Mouse (Mus musculus) right cerebral cortex, postnatal 36 days (tissue): ENCODE data around the gene Cryba4.

Experiments
- DNase-seq, 2 experiments: peaks; one replicate each; pipeline ENCODE4 v3.0.0; 2022; ENCODE audit warnings: low spot score in 2 of 2, mixed read lengths in 1 of 2

Gene Cryba4

GRCm38 (mm10) chr5:112286608-112286983, 34.3 kb upstream of the Cryba4 start:
- no peak for DNase-seq

GRCm38 (mm10) chr5:112285548-112286085, 33.3 kb upstream of the Cryba4 start:
- DNase-seq, result no peak

GRCm38 (mm10) chr5:112284203-112284582, 31.9 kb upstream of the Cryba4 start:
- DNase-seq, result no peak

- DNase-seq, result no peak
Observed at GRCm38 (mm10) chr5:112283543-112284202, 31.4 kb upstream of the Cryba4 start.

- no peak for DNase-seq
Observed at GRCm38 (mm10) chr5:112282780-112283482, 30.6 kb upstream of the Cryba4 start.

- DNase-seq, result no peak
Observed at GRCm38 (mm10) chr5:112282123-112282779, 29.9 kb upstream of the Cryba4 start.

GRCm38 (mm10) chr5:112281676-112282075, 29.4 kb upstream of the Cryba4 start:
- DNase-seq, result no peak

- no peak for DNase-seq
Observed at GRCm38 (mm10) chr5:112280863-112281660, 28.7 kb upstream of the Cryba4 start.

GRCm38 (mm10) chr5:112280151-112280550, 27.8 kb upstream of the Cryba4 start:
- no peak for DNase-seq

GRCm38 (mm10) chr5:112279181-112280021, 27.1 kb upstream of the Cryba4 start:
- no peak for DNase-seq

- DNase-seq, result no peak
Observed at GRCm38 (mm10) chr5:112277906-112278470, 25.7 kb upstream of the Cryba4 start.

GRCm38 (mm10) chr5:112276907-112277348, 24.6 kb upstream of the Cryba4 start:
- no peak for DNase-seq

- peak; percentile 100 for DNase-seq
Observed at GRCm38 (mm10) chr5:112276267-112276873, 24.1 kb upstream of the Cryba4 start, which contains the start of gene Tpst2. Tpst2 (plus strand) TSS chr5:112276691.

- no peak for DNase-seq
Observed at GRCm38 (mm10) chr5:112275021-112275804, 22.9 kb upstream of the Cryba4 start.

- no peak for DNase-seq
Observed at GRCm38 (mm10) chr5:112273746-112274463, 21.6 kb upstream of the Cryba4 start.

- DNase-seq, result no peak
Observed at GRCm38 (mm10) chr5:112272934-112273333, 20.6 kb upstream of the Cryba4 start.

- DNase-seq, result peak; percentile 27 to 48
Observed at GRCm38 (mm10) chr5:112270764-112271541, 18.6 kb upstream of the Cryba4 start.
